Mouse (Mus musculus): ENCODE results near the gene Nr1h3.

- TF ChIP-seq POLR2A (IDR thresholded peaks at IDR 0.05; ENCODE audit: control insufficient read depth, extremely low read depth, insufficient read depth, low read length, poor library complexity) (no peak), CTCF (IDR thresholded peaks at IDR 0.05; ENCODE audit: borderline replicate concordance, control insufficient read depth, extremely low read depth, insufficient read depth, low read length, poor library complexity) (no peak)
Measured at GRCm38 (mm10) chr2:91243416-91243815, 40.8 kb upstream of the Nr1h3 start.
